In the genomic region with DNA sequence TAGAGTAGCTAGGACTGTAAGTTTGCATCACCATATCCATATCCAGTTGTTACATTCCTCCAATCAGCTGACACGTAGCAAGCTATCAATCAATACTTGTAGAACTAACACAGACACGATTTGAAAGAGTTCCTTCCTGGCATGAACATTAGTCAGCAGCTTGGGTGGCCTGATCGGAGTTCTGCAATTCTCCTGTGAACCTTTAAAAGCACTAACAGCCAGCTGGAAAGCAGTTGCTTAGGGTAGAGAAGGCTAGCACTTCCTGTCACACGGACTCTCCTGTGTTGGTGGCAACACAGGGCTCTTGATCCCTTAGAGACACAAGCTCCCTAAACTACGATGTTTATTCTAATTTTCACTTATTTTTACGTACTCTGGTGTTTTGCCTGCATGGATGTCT, we compare ENCODE assay signal across 9 mouse cellular contexts. TPM values are rescaled to one million over a fixed set of nuclear protein-coding genes. Genes with fewer than 3 reads are reported as not detected.
DNase-seq lines count a peak whose midpoint lies in the region; ATAC-seq and TF ChIP-seq lines count a peak whose summit lies in the region.
"Had no signal": no experiment of that assay in that cellular context is flagged by ENCODE, and none has a peak within 500 bp of the region (broad histone marks: within the 10 kb centered on the region; RNA-seq: fewer than 3 reads in every experiment).

No protein-coding gene starts in this region.

- TF ChIP-seq POLR2A in lung, adult 2 months (IDR thresholded peaks at IDR 0.05; ENCODE audit: borderline replicate concordance, extremely low read depth, low read depth, low read length), result no peak

- H3K4me1 ChIP-seq in lung, adult 2 months (ENCODE audit: control insufficient read depth, insufficient read depth, low read length), result peaks cover 3% of the 10 kb centered on the region; the same call in 1 of the 2 replicates
- no peaks in the 10 kb centered on the region for H3K4me1 ChIP-seq in midbrain, postnatal 0 days (ENCODE audit: insufficient read depth, low read length)
- no peaks in the 10 kb centered on the region for H3K4me1 ChIP-seq in midbrain, embryonic 13.5 days (replicated peaks)

- no peaks in the 10 kb centered on the region for H3K36me3 ChIP-seq in midbrain, postnatal 0 days (ENCODE audit: insufficient read depth, low read length)
- no peaks in the 10 kb centered on the region for H3K36me3 ChIP-seq in midbrain, embryonic 13.5 days

- H3K4me3 ChIP-seq in lung, adult 2 months (replicated peaks; ENCODE audit: extremely low read depth, low read depth, low read length), result peak overlapping the region; percentile 48
- no peak overlapping the region for H3K4me3 ChIP-seq in midbrain, postnatal 0 days (ENCODE audit: low read depth, low read length)
- no peak overlapping the region for H3K4me3 ChIP-seq in midbrain, embryonic 13.5 days (replicated peaks)

- no peak for ATAC-seq in midbrain, postnatal 0 days (ENCODE audit: low FRiP score)
- no peak for ATAC-seq in midbrain, embryonic 13.5 days

- no peak overlapping the region for H3K9ac ChIP-seq in midbrain, postnatal 0 days (replicated peaks; ENCODE audit: low read length, poor library complexity, severe bottlenecking)
- H3K9ac ChIP-seq in midbrain, embryonic 13.5 days (replicated peaks), result no peak overlapping the region

- TF ChIP-seq CTCF in lung, adult 2 months (IDR thresholded peaks at IDR 0.05; ENCODE audit: insufficient read depth, low read length), result no peak
- TF ChIP-seq CTCF in midbrain, postnatal 0 days (IDR thresholded peaks at IDR 0.05), result no peak

- 21% methylated on average over 6 of the region's 6 CpGs for WGBS in lung, adult 2 months
- WGBS in midbrain, postnatal 0 days, result 65% methylated on average over 6 of the region's 6 CpGs
- 75% methylated on average over 6 of the region's 6 CpGs for WGBS in midbrain, embryonic 13.5 days

- no peaks in the 10 kb centered on the region for H3K27me3 ChIP-seq in midbrain, postnatal 0 days (ENCODE audit: insufficient read depth, low read length)
- no peaks in the 10 kb centered on the region for H3K27me3 ChIP-seq in midbrain, embryonic 13.5 days

- no peaks in the 10 kb centered on the region for H3K9me3 ChIP-seq in midbrain, postnatal 0 days (ENCODE audit: low read length)
- no peaks in the 10 kb centered on the region; the same call in 1 of the 2 replicates for H3K9me3 ChIP-seq in midbrain, embryonic 13.5 days

- H3K27ac ChIP-seq in midbrain, postnatal 0 days (ENCODE audit: low read depth, low read length), result no peak overlapping the region
- H3K27ac ChIP-seq in midbrain, embryonic 13.5 days, result no peak overlapping the region

- H3K4me2 ChIP-seq in midbrain, postnatal 0 days (ENCODE audit: low read depth, low read length, poor library complexity, severe bottlenecking), result no peak overlapping the region
- no peak overlapping the region for H3K4me2 ChIP-seq in midbrain, embryonic 13.5 days (replicated peaks)

- peak; percentile 20 to 26 for DNase-seq in spleen, postnatal 10 days (ENCODE audit: low spot score in 2 of 2)
- no peak for DNase-seq in spleen, adult 12 weeks (ENCODE audit: low spot score)
- DNase-seq in heart, adult 8-10 months (ENCODE audit: low spot score), result peak; percentile 33
- no peak for DNase-seq in lung, adult 2 months
- peak; percentile 76 for DNase-seq in thymus, postnatal 0 days (ENCODE audit: low spot score)
- DNase-seq in midbrain, postnatal 0 days (ENCODE audit: low spot score), result no peak
- no peak for DNase-seq in right cerebral cortex, adult 2 months (ENCODE audit: low spot score in 2 of 2)

RNA-seq across cellular contexts. Expression of a gene that starts 1.0 kb away (rescaled TPM):
- total RNA-seq in heart, adult 8-10 months (2022), result 10 to 100 TPM in 2 of 4 experiments, 1 to 10 TPM in 2; 6.9 to 11.2 (median 8.7) TPM
- polyA plus RNA-seq in lung, adult 2 months (2012; rRNA removed), result 6.3 and 11.1 TPM in 2 replicates
- 31.1 and 34.0 TPM in 2 replicates for polyA plus RNA-seq in thymus, postnatal 0 days (2015; fragmentation: Nextera tagmentation; extraction: Ambion mirVana)
- 2.9 and 5.1 TPM in 2 replicates for total RNA-seq in midbrain, postnatal 0 days (2014; rRNA removed)
- 1.8 and 2.6 TPM in 2 replicates for polyA plus RNA-seq in midbrain, postnatal 0 days (2015; fragmentation: Nextera tagmentation; extraction: Ambion mirVana)
- 0.64 and 0.79 TPM in 2 replicates for polyA plus RNA-seq in midbrain, embryonic 13.5 days (2015; fragmentation: Nextera tagmentation; extraction: Ambion mirVana)
- polyA plus RNA-seq: erythroblast, embryonic 14.5 days had no signal

RNA-seq across cellular contexts. Expression of a gene that starts 12.9 kb away (rescaled TPM):
- 10 to 100 TPM; 20.0 to 24.4 (median 23.4) TPM for total RNA-seq in heart, adult 8-10 months (2022)
- polyA plus RNA-seq in lung, adult 2 months (2012; rRNA removed), result 81.6 and 83.1 TPM in 2 replicates
- 120 and 150 TPM in 2 replicates for polyA plus RNA-seq in thymus, postnatal 0 days (2015; fragmentation: Nextera tagmentation; extraction: Ambion mirVana)
- 86.8 and 114 TPM in 2 replicates for total RNA-seq in midbrain, postnatal 0 days (2014; rRNA removed)
- 75.3 and 81.8 TPM in 2 replicates for polyA plus RNA-seq in midbrain, postnatal 0 days (2015; fragmentation: Nextera tagmentation; extraction: Ambion mirVana)
- 117 and 128 TPM in 2 replicates for polyA plus RNA-seq in midbrain, embryonic 13.5 days (2015; fragmentation: Nextera tagmentation; extraction: Ambion mirVana)

RNA-seq across cellular contexts. Expression of a gene that starts 46.2 kb away (rescaled TPM):
- total RNA-seq in heart, adult 8-10 months (2022), result 10 to 100 TPM; 10.3 to 22.4 (median 13.3) TPM
- 38.1 and 42.8 TPM in 2 replicates for polyA plus RNA-seq in lung, adult 2 months (2012; rRNA removed)
- polyA plus RNA-seq in thymus, postnatal 0 days (2015; fragmentation: Nextera tagmentation; extraction: Ambion mirVana), result 6.4 and 10.8 TPM in 2 replicates
- total RNA-seq in midbrain, postnatal 0 days (2014; rRNA removed), result 30.1 and 44.2 TPM in 2 replicates
- 3.9 and 4.0 TPM in 2 replicates for polyA plus RNA-seq in midbrain, postnatal 0 days (2015; fragmentation: Nextera tagmentation; extraction: Ambion mirVana)
- polyA plus RNA-seq in midbrain, embryonic 13.5 days (2015; fragmentation: Nextera tagmentation; extraction: Ambion mirVana), result 5.9 and 9.4 TPM in 2 replicates

Comparison
In these comparisons a context has a peak if more than half of its experiments do, and no peak if none do; other contexts are left out.
1. DNase-seq: peak in spleen, postnatal 10 days (2 of 2), heart, adult 8-10 months (single experiment) and thymus, postnatal 0 days (single experiment); none in spleen, adult 12 weeks (single experiment), lung, adult 2 months (single experiment), midbrain, postnatal 0 days (single experiment) and right cerebral cortex, adult 2 months (0 of 2).